Mouse (Mus musculus) heart, embryonic 14.5 days (tissue): Measurements from ENCODE around the gene Pidd1. TPM values are rescaled to one million over a fixed set of nuclear protein-coding genes. Genes with fewer than 3 reads are reported as not detected.
A peak's percentile ranks its signal among the peaks of the same experiment; 100 is the strongest.

Experiments
- ATAC-seq: fragments of 200-750 bp; cut with Nextera tagmentation; 2 replicates; pipeline ENCODE4 v1.8.0; 2017; ENCODE audit warnings: low read depth, moderate TSS enrichment; ENCODE audit not compliant: insufficient number of reproducible peaks, insufficient read depth, low FRiP score
- H3K27ac ChIP-seq, 2 experiments: fragments of 200-500 bp in 1 of 2; fragments of 300-500 bp in 1 of 2; sonication (generic) in 1 of 2; replicated peaks in 1 of 2; 2 replicates each; pipeline ENCODE4 v1.5.1; 2012 to 2014; ENCODE audit warnings: low read depth in 2 of 2, low read length in 2 of 2, control low read depth in 1 of 2, mild to moderate bottlenecking in 1 of 2, mixed read lengths in 1 of 2; ENCODE audit not compliant: control insufficient read depth in 1 of 2, insufficient read depth in 1 of 2
- H3K27me3 ChIP-seq: fragments of 300-500 bp; sonication (generic); 2 replicates; pipeline ENCODE4 v1.6.1; 2014; ENCODE audit warnings: mild to moderate bottlenecking, low read length, control low read depth; ENCODE audit not compliant: control insufficient read depth, insufficient read depth
- H3K36me3 ChIP-seq: fragments of 300-500 bp; sonication (generic); 2 replicates; pipeline ENCODE4 v1.6.1; 2014; ENCODE audit warnings: mild to moderate bottlenecking, control low read depth, low read length, mixed read lengths; ENCODE audit not compliant: control insufficient read depth, insufficient read depth
- H3K4me1 ChIP-seq, 2 experiments: fragments of 200-500 bp in 1 of 2; fragments of 300-500 bp in 1 of 2; sonication (generic) in 1 of 2; 2 replicates each; pipeline ENCODE4 v1.6.1; 2012 to 2014; ENCODE audit warnings: low read length in 2 of 2, control low read depth in 1 of 2, mixed read lengths in 1 of 2; ENCODE audit not compliant: control insufficient read depth in 2 of 2, insufficient read depth in 2 of 2
- H3K4me2 ChIP-seq: fragments of 300-500 bp; sonication (generic); 2 replicates; pipeline ENCODE4 v1.6.1; 2014; ENCODE audit warnings: mild to moderate bottlenecking, low read length
- H3K4me3 ChIP-seq, 2 experiments: fragments of 200-500 bp in 1 of 2; fragments of 300-500 bp in 1 of 2; sonication (generic) in 1 of 2; 2 replicates each; pipeline ENCODE4 v1.5.1; 2012 to 2014; ENCODE audit warnings: low read length in 2 of 2, mild to moderate bottlenecking in 2 of 2, control low read depth in 1 of 2, low read depth in 1 of 2, moderate library complexity in 1 of 2; ENCODE audit not compliant: control insufficient read depth in 1 of 2, insufficient read depth in 1 of 2
- H3K9ac ChIP-seq: fragments of 300-500 bp; sonication (generic); 2 replicates; pipeline ENCODE4 v1.6.1; 2014; ENCODE audit warnings: mild to moderate bottlenecking, low read length
- H3K9me3 ChIP-seq: fragments of 300-500 bp; sonication (generic); 2 replicates; pipeline ENCODE4 v1.6.1; 2016; ENCODE audit warnings: low read length, control low read depth; ENCODE audit not compliant: control insufficient read depth
- WGBS: fragments of 180-500 bp; shearing (Covaris S2); extraction: QIAGEN DNeasy Blood & Tissue Kit; methylation state at CpG from one replicate; pipeline ENCODE4 v1.1.7; 2014; 5-methylcytosine and 5-hydroxymethylcytosine counted together
- polyA plus RNA-seq: library from polyadenylated mRNA; unstranded; fragments of >200 nt; fragmentation: Nextera tagmentation; extraction: Ambion mirVana; gene quantifications from 2 replicates; pipeline ENCODE4 v1.2.1, GENCODE M21; 2014

Pidd1 gene
- polyA plus RNA-seq, 1 experiment from 2014 or later: 6.1 TPM

GRCm38 (mm10) chr7:141467230-141468030 is 23.6 kb upstream of the Pidd1 start, which contains the start of gene Cd151:
Gene Cd151 (plus strand): TSS chr7:141467392.
- Histone ChIP-seq H3K4me1 (peaks cover 36 to 46% of the 10 kb centered on the region in 2 experiments), H3K4me2 (peak within 1 kb of the TSS; percentile 91), H3K4me3 (peak within 1 kb of the TSS; percentile 77 to 85), H3K9ac (peak within 1 kb of the TSS; percentile 96), H3K27me3 (peaks cover 20% of the 10 kb centered on the region), H3K27ac (peak within 1 kb of the TSS; percentile 95 to 98), H3K9me3 (no peaks in the 10 kb centered on the region), H3K36me3 (peaks cover 32% of the 10 kb centered on the region)
- WGBS: under 1% methylated on average over 52 of the region's 52 CpGs
- peak; percentile 73 for ATAC-seq

DNA sequence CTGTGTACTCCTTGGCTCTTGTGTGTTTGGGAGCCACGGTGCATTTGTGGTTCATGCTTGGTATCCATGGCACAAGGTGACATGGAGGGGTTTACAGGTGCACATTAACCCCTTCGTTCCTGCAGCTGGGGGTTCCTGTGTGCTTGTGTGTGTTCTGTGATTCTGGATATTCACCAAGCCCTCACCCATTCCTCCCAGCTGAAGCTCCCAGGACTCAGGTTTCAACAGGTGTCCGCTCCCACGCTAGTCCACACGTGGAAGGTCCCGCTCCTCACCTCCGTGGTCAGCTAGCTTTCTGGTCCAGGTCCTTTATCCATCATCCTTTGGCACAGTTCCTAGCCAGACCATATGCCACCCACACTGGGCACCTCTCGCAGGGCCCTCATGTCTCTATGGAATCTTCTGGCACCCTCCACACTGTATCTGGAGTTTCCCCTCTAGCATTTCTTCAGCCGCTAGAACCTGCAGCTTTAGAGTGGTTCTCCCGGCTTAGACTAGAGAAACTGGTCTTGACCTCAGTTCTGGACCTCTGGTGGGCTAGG is 22.9 kb upstream of the Pidd1 start:
- Histone ChIP-seq H3K9ac (peak overlapping the region; percentile 96), H3K27me3 (peaks cover 24% of the 10 kb centered on the region), H3K27ac (peak overlapping the region; percentile 6 to 98; a peak in 3 of 4 replicates), H3K4me2 (peak overlapping the region; percentile 91), H3K4me1 (peaks cover 39 to 53% of the 10 kb centered on the region in 2 experiments), H3K9me3 (no peaks in the 10 kb centered on the region), H3K4me3 (peak overlapping the region; percentile 77 to 85), H3K36me3 (peaks cover 25% of the 10 kb centered on the region)
- ATAC-seq: no peak
- WGBS: 62% methylated on average over 10 of the region's 10 CpGs

DNA sequence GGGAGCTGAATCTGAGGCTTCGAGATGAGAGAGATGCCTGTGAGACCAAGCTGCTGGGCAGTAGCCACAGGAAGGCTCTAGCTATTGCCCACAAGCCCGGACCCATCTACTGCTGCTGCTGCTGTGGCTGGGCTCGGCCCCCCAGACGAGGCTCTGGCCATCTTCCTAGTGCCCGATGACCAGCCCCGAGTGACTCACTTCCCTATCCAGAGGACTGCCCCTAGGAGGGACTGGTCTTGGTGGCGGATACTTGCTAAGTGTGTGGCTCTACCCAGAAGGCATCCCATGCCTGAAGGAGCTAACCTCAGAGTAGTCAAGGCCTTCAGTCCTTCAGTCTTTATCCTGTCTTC is 22.2 kb upstream of the Pidd1 start:
- peak overlapping the region; percentile 11; the same call in 1 of the 2 replicates for H3K9ac ChIP-seq
- WGBS: 56% methylated on average over 7 of the region's 7 CpGs
- ATAC-seq: no peak

DNA sequence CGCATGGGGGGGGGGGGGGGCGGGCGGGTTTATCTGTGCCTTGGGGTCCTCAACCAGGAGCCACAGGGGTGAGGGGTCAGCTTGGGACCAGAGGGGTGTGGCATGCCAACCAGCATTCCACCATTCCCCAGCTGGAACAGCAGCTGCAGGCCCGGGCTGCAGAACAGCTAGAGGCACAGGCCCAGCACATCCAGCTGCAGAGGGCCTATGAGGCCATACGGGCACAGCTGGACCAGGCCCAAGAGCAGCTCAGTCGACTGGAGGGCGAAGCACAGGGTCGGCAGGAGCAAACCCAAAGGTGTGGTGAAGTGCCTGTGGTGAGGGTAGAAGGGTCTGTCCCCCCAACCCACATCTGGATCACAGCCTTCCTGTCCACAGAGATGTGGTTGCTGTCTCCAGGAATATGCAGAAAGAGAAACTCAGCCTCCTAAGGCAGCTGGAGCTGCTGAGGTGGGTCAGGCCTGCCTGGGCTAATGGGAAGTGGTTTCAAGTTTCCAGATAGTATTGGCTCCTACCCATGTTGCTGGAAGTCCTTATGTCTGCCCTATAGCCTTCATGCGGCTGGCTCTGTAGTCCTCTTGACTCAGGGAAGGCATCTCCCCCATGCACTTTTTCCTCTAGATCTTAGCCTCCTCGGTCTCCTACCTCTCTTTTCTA is 21.7 kb upstream of the Pidd1 start:
- 60% methylated on average over 7 of the region's 10 CpGs for WGBS
- Histone ChIP-seq H3K9ac (peak overlapping the region; percentile 65; the same call in 1 of the 2 replicates), H3K27ac (peak overlapping the region; percentile 10 to 33; a peak in 2 of 4 replicates), H3K27me3 (peaks cover 30% of the 10 kb centered on the region), H3K4me2 (peak overlapping the region; percentile 64), H3K36me3 (peaks cover 13% of the 10 kb centered on the region), H3K9me3 (no peaks in the 10 kb centered on the region), H3K4me1 (peaks cover 41 to 61% of the 10 kb centered on the region in 2 experiments), H3K4me3 (peak overlapping the region in 1 of 2 experiments; percentile 25; a peak in 1 of 4 replicates)
- no peak for ATAC-seq

More for the DNA sequence above, 22.2 kb upstream of the Pidd1 start:
- Histone ChIP-seq H3K4me2 (peak overlapping the region; percentile 64), H3K27ac (peak overlapping the region; percentile 10 to 33; a peak in 2 of 4 replicates), H3K4me1 (peaks cover 41 to 58% of the 10 kb centered on the region in 2 experiments), H3K27me3 (peaks cover 26% of the 10 kb centered on the region), H3K4me3 (no peak overlapping the region), H3K9me3 (no peaks in the 10 kb centered on the region), H3K36me3 (peaks cover 18% of the 10 kb centered on the region)

- ATAC-seq: no peak
- H3K27ac ChIP-seq: peak overlapping the region; percentile 11 to 73; a peak in 2 of 4 replicates
Observed at GRCm38 (mm10) chr7:141464603-141465201, 20.9 kb upstream of the Pidd1 start.

GRCm38 (mm10) chr7:141463824-141464602 is 20.2 kb upstream of the Pidd1 start:
- WGBS: 31% methylated on average over 12 of the region's 12 CpGs
- Histone ChIP-seq H3K27ac (peak overlapping the region; percentile 45 to 73), H3K4me2 (peak overlapping the region; percentile 64), H3K4me3 (peak overlapping the region; percentile 7 to 25), H3K4me1 (peaks cover 31 to 50% of the 10 kb centered on the region in 2 experiments), H3K36me3 (peaks cover 13% of the 10 kb centered on the region), H3K27me3 (peaks cover 30% of the 10 kb centered on the region), H3K9ac (peak overlapping the region; percentile 65; the same call in 1 of the 2 replicates), H3K9me3 (no peaks in the 10 kb centered on the region)
- peak; percentile 0; the same call in 1 of the 2 replicates for ATAC-seq

More at GRCm38 (mm10) chr7:141464603-141465201, 20.9 kb upstream of the Pidd1 start:
- Histone ChIP-seq H3K9ac (peak overlapping the region; percentile 65), H3K9me3 (no peaks in the 10 kb centered on the region), H3K4me3 (peak overlapping the region; percentile 7 to 25), H3K4me2 (peak overlapping the region; percentile 64), H3K4me1 (peaks cover 38 to 57% of the 10 kb centered on the region in 2 experiments), H3K36me3 (peaks cover 11% of the 10 kb centered on the region), H3K27me3 (peaks cover 30% of the 10 kb centered on the region)
- 9% methylated on average over 38 of the region's 38 CpGs for WGBS
